Mouse (Mus musculus) intestine, postnatal 0 days (tissue): ENCODE measurements at regions not wholly inside any gene's neighbourhood (a gene's known extent, or its start where the extent isn't known, plus 50 kb on each side); places are given as distances from the start of the nearest gene placed in this dataset.

ENCODE experiments used
- ATAC-seq: fragments of 200-750 bp; cut with Nextera tagmentation; 2 replicates; pipeline ENCODE4 v1.8.0; 2017; ENCODE audit warnings: mild to moderate bottlenecking, moderate TSS enrichment, moderate library complexity
- H3K27ac ChIP-seq: fragments of 300-500 bp; sonication (generic); 2 replicates; pipeline ENCODE4 v1.5.1; 2014; ENCODE audit warnings: mild to moderate bottlenecking, low read depth, low read length, moderate library complexity
- H3K27me3 ChIP-seq: fragments of 300-500 bp; sonication (generic); replicated peaks from 2 replicates; pipeline ENCODE4 v1.6.1; 2014; ENCODE audit warnings: low read length, mixed read lengths; ENCODE audit not compliant: control insufficient read depth, insufficient read depth
- H3K36me3 ChIP-seq: fragments of 300-500 bp; sonication (generic); 2 replicates; pipeline ENCODE4 v1.6.1; 2014; ENCODE audit warnings: mild to moderate bottlenecking, moderate library complexity; ENCODE audit not compliant: control insufficient read depth, insufficient read depth
- H3K4me1 ChIP-seq: fragments of 300-500 bp; sonication (generic); replicated peaks from 2 replicates; pipeline ENCODE4 v1.6.1; 2014; ENCODE audit warnings: antibody characterized with exemption, low read length, mixed read lengths; ENCODE audit not compliant: control insufficient read depth, insufficient read depth
- H3K4me2 ChIP-seq: fragments of 300-500 bp; sonication (generic); replicated peaks from 2 replicates; pipeline ENCODE4 v1.6.1; 2014; ENCODE audit warnings: low read depth, mild to moderate bottlenecking, moderate library complexity
- H3K4me3 ChIP-seq: fragments of 300-500 bp; sonication (generic); 2 replicates; pipeline ENCODE4 v1.5.1; 2014; ENCODE audit warnings: low read depth, low read length
- H3K9ac ChIP-seq: fragments of 300-500 bp; sonication (generic); 2 replicates; pipeline ENCODE4 v1.6.1; 2014; ENCODE audit warnings: mild to moderate bottlenecking, low read depth, low read length
- H3K9me3 ChIP-seq: fragments of 300-500 bp; sonication (generic); 2 replicates; pipeline ENCODE4 v1.6.1; 2016; ENCODE audit warnings: mixed run types; ENCODE audit not compliant: control insufficient read depth
- CTCF ChIP-seq: sonication (generic); IDR thresholded peaks from 2 replicates; pipeline ENCODE4 v1.5.1; 2016; ENCODE audit warnings: low read depth, mild to moderate bottlenecking, control low read depth, antibody characterized with exemption, moderate library complexity
- WGBS: fragments of 180-500 bp; shearing (Covaris S2); extraction: QIAGEN DNeasy Blood & Tissue Kit; methylation state at CpG from one replicate; pipeline ENCODE4 v1.1.7; 2014; 5-methylcytosine and 5-hydroxymethylcytosine counted together

GRCm38 (mm10) chr7:124720927-124721326, 723.5 kb upstream of the Kdm8 start:
- Histone ChIP-seq H3K4me2 (no peak overlapping the region), H3K4me1 (no peaks in the 10 kb centered on the region), H3K36me3 (no peaks in the 10 kb centered on the region), H3K27me3 (no peaks in the 10 kb centered on the region), H3K27ac (no peak overlapping the region), H3K4me3 (no peak overlapping the region), H3K9ac (no peak overlapping the region), H3K9me3 (no peaks in the 10 kb centered on the region)
- WGBS, result 68% methylated on average over 1 of the region's 1 CpGs
- no peak for ATAC-seq
- no peak for TF ChIP-seq CTCF

GRCm38 (mm10) chr7:124742086-124742485, 702.4 kb upstream of the Kdm8 start:
- H3K9me3 ChIP-seq, result no peaks in the 10 kb centered on the region
- H3K4me2 ChIP-seq, result no peak overlapping the region
- ATAC-seq, result no peak
- WGBS, result 3% methylated on average over 2 of the region's 2 CpGs
- TF ChIP-seq CTCF, result no peak
- no peak overlapping the region for H3K27ac ChIP-seq
- no peak overlapping the region for H3K9ac ChIP-seq
- H3K4me3 ChIP-seq, result no peak overlapping the region
- no peaks in the 10 kb centered on the region for H3K4me1 ChIP-seq
- H3K27me3 ChIP-seq, result no peaks in the 10 kb centered on the region
- no peaks in the 10 kb centered on the region for H3K36me3 ChIP-seq

- no peak overlapping the region for H3K4me2 ChIP-seq
- no peaks in the 10 kb centered on the region for H3K4me1 ChIP-seq
- H3K4me3 ChIP-seq, result no peak overlapping the region
- no peaks in the 10 kb centered on the region for H3K27me3 ChIP-seq
- no peak for TF ChIP-seq CTCF
- H3K36me3 ChIP-seq, result no peaks in the 10 kb centered on the region
- H3K9me3 ChIP-seq, result no peaks in the 10 kb centered on the region
- H3K27ac ChIP-seq, result no peak overlapping the region
- 77% methylated on average over 2 of the region's 2 CpGs for WGBS
- no peak for ATAC-seq
- no peak overlapping the region for H3K9ac ChIP-seq
Observed at GRCm38 (mm10) chr7:124746321-124746720, 698.2 kb upstream of the Kdm8 start.

GRCm38 (mm10) chr7:124748396-124748795, 696.1 kb upstream of the Kdm8 start:
- Histone ChIP-seq H3K9me3 (no peaks in the 10 kb centered on the region), H3K4me3 (no peak overlapping the region), H3K27me3 (no peaks in the 10 kb centered on the region), H3K27ac (no peak overlapping the region), H3K36me3 (no peaks in the 10 kb centered on the region), H3K9ac (no peak overlapping the region), H3K4me2 (no peak overlapping the region), H3K4me1 (no peaks in the 10 kb centered on the region)
- 67% methylated on average over 3 of the region's 3 CpGs for WGBS
- no peak for TF ChIP-seq CTCF
- ATAC-seq, result no peak

GRCm38 (mm10) chr7:124759084-124759483, 685.4 kb upstream of the Kdm8 start:
- Histone ChIP-seq H3K27me3 (no peaks in the 10 kb centered on the region), H3K4me3 (no peak overlapping the region), H3K27ac (no peak overlapping the region), H3K9ac (no peak overlapping the region), H3K4me2 (no peak overlapping the region), H3K9me3 (no peaks in the 10 kb centered on the region), H3K36me3 (no peaks in the 10 kb centered on the region), H3K4me1 (no peaks in the 10 kb centered on the region)
- WGBS, result 89% methylated on average over 4 of the region's 4 CpGs
- no peak for ATAC-seq
- no peak for TF ChIP-seq CTCF

GRCm38 (mm10) chr7:124777822-124778221, 666.7 kb upstream of the Kdm8 start:
- Histone ChIP-seq H3K4me3 (no peak overlapping the region), H3K27ac (no peak overlapping the region), H3K9me3 (no peaks in the 10 kb centered on the region), H3K27me3 (no peaks in the 10 kb centered on the region), H3K9ac (no peak overlapping the region), H3K4me2 (no peak overlapping the region), H3K4me1 (no peaks in the 10 kb centered on the region), H3K36me3 (no peaks in the 10 kb centered on the region)
- WGBS, result 62% methylated on average over 1 of the region's 1 CpGs
- no peak for TF ChIP-seq CTCF
- ATAC-seq, result no peak

GRCm38 (mm10) chr7:124782816-124783215, 661.7 kb upstream of the Kdm8 start:
- WGBS, result 58% methylated on average over 4 of the region's 4 CpGs
- TF ChIP-seq CTCF, result peak; percentile 68

More at GRCm38 (mm10) chr7:124782816-124783215, 661.7 kb upstream of the Kdm8 start:
- no peak for ATAC-seq
- Histone ChIP-seq H3K9ac (no peak overlapping the region), H3K9me3 (0 out of 2 replicates have a peak, but pooled peaks cover 2% of the 10 kb centered on the region), H3K4me2 (no peak overlapping the region), H3K4me3 (no peak overlapping the region), H3K4me1 (no peaks in the 10 kb centered on the region), H3K36me3 (no peaks in the 10 kb centered on the region), H3K27me3 (no peaks in the 10 kb centered on the region), H3K27ac (no peak overlapping the region)
